Mouse (Mus musculus) kidney, embryonic 16.5 days (tissue): ENCODE data around the gene Hrh1. TPM values are rescaled to one million over a fixed set of nuclear protein-coding genes. Genes with fewer than 3 reads are reported as not detected.

Experiments
- ATAC-seq: fragments of 200-750 bp; cut with Nextera tagmentation; 2 replicates; pipeline ENCODE4 v1.8.0; 2017; ENCODE audit warnings: moderate TSS enrichment; ENCODE audit not compliant: low FRiP score, low TSS enrichment
- H3K27ac ChIP-seq: fragments of 300-500 bp; sonication (generic); 2 replicates; pipeline ENCODE4 v1.5.1; 2014; ENCODE audit warnings: low read length
- H3K27me3 ChIP-seq: fragments of 300-500 bp; sonication (generic); 2 replicates; pipeline ENCODE4 v1.6.1; 2014; ENCODE audit warnings: low read length, control low read depth, mixed read lengths; ENCODE audit not compliant: insufficient read depth
- H3K36me3 ChIP-seq: fragments of 300-500 bp; sonication (generic); 2 replicates; pipeline ENCODE4 v1.6.1; 2014; ENCODE audit warnings: low read length, control low read depth, mixed read lengths; ENCODE audit not compliant: insufficient read depth
- H3K4me1 ChIP-seq: fragments of 300-500 bp; sonication (generic); 2 replicates; pipeline ENCODE4 v1.6.1; 2014; ENCODE audit warnings: low read length, control low read depth, mixed read lengths; ENCODE audit not compliant: insufficient read depth
- H3K4me2 ChIP-seq: fragments of 300-500 bp; sonication (generic); replicated peaks from 2 replicates; pipeline ENCODE4 v1.6.1; 2014; ENCODE audit warnings: low read depth, low read length
- H3K4me3 ChIP-seq: fragments of 300-500 bp; sonication (generic); 2 replicates; pipeline ENCODE4 v1.5.1; 2014; ENCODE audit warnings: mild to moderate bottlenecking, low read length
- H3K9ac ChIP-seq: fragments of 300-500 bp; sonication (generic); replicated peaks from 2 replicates; pipeline ENCODE4 v1.6.1; 2014; ENCODE audit warnings: low read length
- H3K9me3 ChIP-seq: fragments of 300-500 bp; sonication (generic); 2 replicates; pipeline ENCODE4 v1.6.1; 2016; ENCODE audit warnings: low read length, control low read depth
- WGBS: fragments of 180-500 bp; shearing (Covaris S2); extraction: QIAGEN DNeasy Blood & Tissue Kit; methylation state at CpG from one replicate; pipeline ENCODE4 v1.1.7; 2014; 5-methylcytosine and 5-hydroxymethylcytosine counted together
- polyA plus RNA-seq: library from polyadenylated mRNA; unstranded; fragments of >200 nt; fragmentation: Nextera tagmentation; extraction: Ambion mirVana; gene quantifications from 2 replicates; pipeline ENCODE4 v1.2.1, GENCODE M21; 2015

Hrh1 gene
- polyA plus RNA-seq, 1 experiment from 2014 or later, result 0.21 TPM

DNA sequence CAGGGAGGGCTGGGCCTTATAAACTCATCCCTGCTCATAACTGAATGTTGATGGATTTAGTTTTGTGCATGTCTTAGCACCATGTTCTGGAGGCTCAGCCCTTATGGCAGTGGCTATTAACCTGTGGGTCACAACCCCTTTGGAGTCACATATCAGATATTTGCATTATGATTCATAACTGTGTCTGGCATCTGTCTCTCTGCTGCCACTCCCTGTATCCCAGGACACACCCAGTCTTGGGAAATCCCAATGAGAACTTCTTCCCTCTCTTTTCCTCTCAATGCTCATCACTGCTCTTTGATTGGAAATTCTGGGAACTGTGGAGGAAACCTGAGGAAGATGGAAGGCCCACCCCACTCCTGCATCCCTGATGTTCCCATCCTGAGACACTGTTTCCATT, 23.3 kb downstream of the Hrh1 start:
- Histone ChIP-seq H3K4me1 (0 out of 2 replicates have a peak, but pooled peaks cover 7% of the 10 kb centered on the region), H3K9me3 (0 out of 2 replicates have a peak, but pooled peaks cover 4% of the 10 kb centered on the region), H3K4me2 (no peak overlapping the region), H3K27ac (no peak overlapping the region), H3K27me3 (no peaks in the 10 kb centered on the region), H3K36me3 (no peaks in the 10 kb centered on the region), H3K9ac (no peak overlapping the region), H3K4me3 (no peak overlapping the region)
- no peak for ATAC-seq

DNA sequence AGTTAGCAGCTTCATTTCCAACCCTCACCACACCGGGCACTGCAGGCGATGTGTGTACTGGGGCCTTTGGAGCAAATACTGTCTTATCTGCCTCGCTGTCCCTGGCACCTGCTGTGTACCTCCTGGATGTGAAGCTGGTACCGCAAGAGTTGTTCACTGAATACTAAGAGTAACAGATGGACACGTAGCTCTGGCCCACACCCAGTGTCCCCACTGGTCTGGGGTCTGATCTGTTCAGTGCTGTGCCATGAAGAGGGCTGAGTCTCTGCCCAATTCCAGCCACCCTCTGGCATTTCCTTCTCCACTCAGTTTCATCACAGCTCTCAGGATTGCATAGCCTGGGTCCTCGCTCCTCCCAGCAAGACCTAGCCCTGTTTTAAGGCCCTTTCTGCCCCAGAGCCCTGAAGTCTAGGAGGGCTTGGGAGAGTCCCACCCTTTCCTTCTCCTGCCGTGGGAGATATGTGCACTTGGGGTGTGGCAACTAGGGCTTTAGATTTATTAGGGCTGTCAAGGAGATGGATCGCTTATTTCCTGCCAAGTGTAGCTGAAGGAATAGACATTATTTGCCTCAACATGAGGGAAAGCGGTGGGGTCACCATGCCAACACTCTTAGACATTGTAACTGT, 25.4 kb downstream of the Hrh1 start:
- Histone ChIP-seq H3K4me3 (no peak overlapping the region), H3K9ac (no peak overlapping the region), H3K27me3 (no peaks in the 10 kb centered on the region), H3K27ac (no peak overlapping the region), H3K4me2 (no peak overlapping the region), H3K4me1 (0 out of 2 replicates have a peak, but pooled peaks cover 7% of the 10 kb centered on the region), H3K9me3 (no peaks in the 10 kb centered on the region), H3K36me3 (no peaks in the 10 kb centered on the region)
- ATAC-seq, result 0 out of 2 replicates have a peak, but pooled peaks have one; percentile 31
- 60% methylated on average over 9 of the region's 9 CpGs for WGBS

GRCm38 (mm10) chr6:114425343-114425742, 27.6 kb downstream of the Hrh1 start:
- Histone ChIP-seq H3K27ac (no peak overlapping the region), H3K9me3 (no peaks in the 10 kb centered on the region), H3K27me3 (no peaks in the 10 kb centered on the region), H3K36me3 (no peaks in the 10 kb centered on the region), H3K9ac (no peak overlapping the region), H3K4me1 (peaks cover 14% of the 10 kb centered on the region; the same call in 1 of the 2 replicates), H3K4me2 (no peak overlapping the region), H3K4me3 (no peak overlapping the region)
- ATAC-seq, result no peak
- WGBS, result 26% methylated on average over 5 of the region's 5 CpGs

GRCm38 (mm10) chr6:114427641-114428040, 29.9 kb downstream of the Hrh1 start:
- Histone ChIP-seq H3K9me3 (no peaks in the 10 kb centered on the region), H3K4me1 (peaks cover 14% of the 10 kb centered on the region; the same call in 1 of the 2 replicates), H3K4me3 (no peak overlapping the region), H3K27me3 (no peaks in the 10 kb centered on the region), H3K9ac (no peak overlapping the region), H3K36me3 (no peaks in the 10 kb centered on the region), H3K27ac (no peak overlapping the region), H3K4me2 (no peak overlapping the region)
- WGBS, result 87% methylated on average over 13 of the region's 13 CpGs
- no peak for ATAC-seq

- 27% methylated on average over 16 of the region's 16 CpGs for WGBS
- Histone ChIP-seq H3K9me3 (no peaks in the 10 kb centered on the region), H3K9ac (no peak overlapping the region), H3K27me3 (no peaks in the 10 kb centered on the region), H3K4me2 (no peak overlapping the region), H3K4me1 (peaks cover 7% of the 10 kb centered on the region; the same call in 1 of the 2 replicates), H3K4me3 (no peak overlapping the region), H3K36me3 (no peaks in the 10 kb centered on the region), H3K27ac (no peak overlapping the region)
- peak; percentile 77 for ATAC-seq
Observed at GRCm38 (mm10) chr6:114428831-114429230, 31.1 kb downstream of the Hrh1 start.

GRCm38 (mm10) chr6:114432591-114432990, 34.9 kb downstream of the Hrh1 start:
- Histone ChIP-seq H3K36me3 (no peaks in the 10 kb centered on the region), H3K4me1 (peaks cover 7% of the 10 kb centered on the region; the same call in 1 of the 2 replicates), H3K27me3 (no peaks in the 10 kb centered on the region), H3K27ac (no peak overlapping the region), H3K4me3 (no peak overlapping the region), H3K9me3 (no peaks in the 10 kb centered on the region), H3K4me2 (no peak overlapping the region), H3K9ac (no peak overlapping the region)
- WGBS, result 36% methylated on average over 3 of the region's 3 CpGs
- ATAC-seq, result no peak

DNA sequence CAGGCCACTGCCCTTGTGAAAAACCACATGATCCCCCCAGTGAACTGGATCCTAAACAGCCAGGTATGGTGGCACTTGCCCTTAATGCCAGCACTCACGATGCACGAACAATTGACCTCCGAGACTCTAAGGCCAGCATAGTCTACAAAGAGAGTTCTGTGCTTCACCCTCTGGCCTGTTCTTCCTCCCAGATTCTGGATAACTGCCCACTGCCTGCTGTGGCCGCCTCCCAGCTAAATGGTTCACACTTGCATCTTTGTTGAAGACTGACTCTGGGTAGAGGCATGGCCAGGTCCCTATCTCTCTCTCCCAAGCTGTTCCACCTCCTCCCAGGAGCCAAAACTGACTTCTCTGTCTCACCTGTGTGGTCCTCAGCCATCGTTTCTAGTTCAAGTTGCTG, 36.8 kb downstream of the Hrh1 start:
- Histone ChIP-seq H3K9ac (no peak overlapping the region), H3K27me3 (no peaks in the 10 kb centered on the region), H3K4me3 (no peak overlapping the region), H3K36me3 (no peaks in the 10 kb centered on the region), H3K27ac (no peak overlapping the region), H3K4me1 (no peaks in the 10 kb centered on the region), H3K9me3 (peaks cover 2% of the 10 kb centered on the region), H3K4me2 (no peak overlapping the region)
- 87% methylated on average over 5 of the region's 5 CpGs for WGBS
- ATAC-seq, result no peak

GRCm38 (mm10) chr6:114440302-114440701, 42.6 kb downstream of the Hrh1 start:
- no peak for ATAC-seq
- no peaks in the 10 kb centered on the region for H3K36me3 ChIP-seq
- H3K4me1 ChIP-seq, result no peaks in the 10 kb centered on the region
- no peak overlapping the region for H3K27ac ChIP-seq
- H3K9me3 ChIP-seq, result peaks cover 9% of the 10 kb centered on the region
- H3K4me2 ChIP-seq, result no peak overlapping the region
- WGBS, result 56% methylated on average over 2 of the region's 2 CpGs
- H3K27me3 ChIP-seq, result no peaks in the 10 kb centered on the region
- no peak overlapping the region for H3K4me3 ChIP-seq
- no peak overlapping the region for H3K9ac ChIP-seq

DNA sequence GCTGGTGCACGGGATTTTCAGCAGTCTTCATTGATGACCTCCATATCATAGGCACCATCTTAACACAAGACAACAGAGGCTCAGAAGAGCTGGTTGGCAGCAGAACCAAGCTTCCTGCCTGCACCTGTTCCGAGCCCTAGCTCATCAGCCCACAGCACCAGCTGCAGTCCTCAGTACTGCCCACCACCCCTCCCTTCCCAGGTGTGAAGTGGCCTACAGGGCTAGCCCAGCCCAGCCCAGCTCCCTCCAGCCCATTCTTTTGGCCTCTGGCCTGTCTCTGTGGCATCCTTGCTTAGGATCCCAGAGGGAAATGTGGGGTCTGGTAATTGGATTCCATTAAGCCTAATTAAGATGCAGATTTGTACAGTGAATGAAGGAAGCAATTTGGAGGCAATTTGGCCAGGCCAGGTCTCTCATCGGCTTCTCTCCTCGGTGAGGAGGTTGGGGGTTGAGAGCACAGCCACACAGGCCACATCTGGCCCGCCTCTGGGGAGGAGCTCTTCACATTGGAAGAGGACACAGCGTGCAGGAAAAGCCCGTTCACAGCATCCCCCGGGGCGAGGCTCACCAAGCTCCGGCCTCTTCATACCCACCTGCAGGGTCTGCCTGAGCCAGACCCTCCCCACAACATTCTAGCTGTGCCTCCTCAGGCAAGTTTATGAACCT, 43.2 kb downstream of the Hrh1 start:
- Histone ChIP-seq H3K9ac (no peak overlapping the region), H3K4me1 (no peaks in the 10 kb centered on the region), H3K4me3 (no peak overlapping the region), H3K9me3 (peaks cover 9% of the 10 kb centered on the region), H3K4me2 (no peak overlapping the region), H3K27me3 (no peaks in the 10 kb centered on the region), H3K27ac (no peak overlapping the region), H3K36me3 (no peaks in the 10 kb centered on the region)
- no peak for ATAC-seq
- 44% methylated on average over 10 of the region's 10 CpGs for WGBS

DNA sequence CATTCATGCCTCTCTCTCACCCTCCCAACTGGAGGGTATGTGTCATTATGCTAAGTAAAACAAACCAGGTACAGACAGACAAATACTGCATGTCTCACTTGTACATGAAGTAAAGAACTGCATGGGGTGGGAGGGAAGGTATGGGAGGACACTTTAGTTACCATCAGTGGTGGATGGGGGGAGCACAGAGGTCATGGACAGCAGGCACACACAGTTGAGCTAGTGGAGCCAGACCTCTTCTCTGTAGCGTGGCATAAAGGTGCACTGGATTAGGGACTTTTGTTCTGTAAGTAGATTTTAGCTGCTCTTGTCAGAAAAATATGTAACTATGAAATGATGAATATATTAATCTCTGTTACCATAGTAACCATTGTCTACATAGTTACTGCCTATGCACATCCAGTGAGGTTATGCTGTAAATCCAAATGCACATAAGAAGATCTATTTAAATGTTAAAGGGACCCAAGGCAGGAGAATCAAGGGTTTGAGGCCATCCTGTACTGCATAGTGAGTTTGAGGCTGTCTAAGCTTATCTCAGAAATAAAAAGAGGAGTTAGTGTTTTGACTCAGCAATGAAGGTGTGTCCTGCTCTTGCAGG, 46.6 kb downstream of the Hrh1 start:
- Histone ChIP-seq H3K36me3 (no peaks in the 10 kb centered on the region), H3K4me3 (no peak overlapping the region), H3K9ac (no peak overlapping the region), H3K27ac (no peak overlapping the region), H3K4me1 (no peaks in the 10 kb centered on the region), H3K27me3 (no peaks in the 10 kb centered on the region), H3K9me3 (peaks cover 9% of the 10 kb centered on the region), H3K4me2 (no peak overlapping the region)
- ATAC-seq, result no peak
- WGBS, result 89% methylated on average over 1 of the region's 1 CpGs
